Mouse (Mus musculus) testis, postnatal 10 days (tissue): ENCODE data around the gene Plxnc1.

Source experiments
- DNase-seq: peaks from one replicate; pipeline ENCODE4 v3.0.0; 2021; ENCODE audit warnings: low spot score

Plxnc1 gene

GRCm38 (mm10) chr10:94866995-94867856, 77.4 kb downstream of the Plxnc1 start:
- no peak for DNase-seq

DNA sequence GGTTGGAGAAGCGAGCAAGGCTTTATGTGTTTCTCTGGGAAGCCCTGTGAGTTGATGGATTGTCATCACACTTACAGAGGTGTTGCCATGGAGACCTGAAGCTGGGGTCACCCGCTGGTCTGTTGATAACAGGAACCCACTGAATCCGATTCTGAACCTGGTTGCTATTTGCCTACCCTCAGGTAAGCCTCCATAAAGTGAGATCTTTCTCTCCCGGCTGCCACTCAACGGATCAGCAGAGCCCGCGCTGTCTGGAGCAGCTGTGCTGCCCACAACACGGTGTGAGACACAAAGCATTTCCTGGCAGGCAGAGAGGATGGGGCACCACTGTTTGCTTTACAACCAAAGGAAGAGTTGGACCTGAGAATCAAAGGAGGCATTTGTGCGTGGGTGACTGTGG, 79.4 kb downstream of the Plxnc1 start:
- DNase-seq = no peak

DNA sequence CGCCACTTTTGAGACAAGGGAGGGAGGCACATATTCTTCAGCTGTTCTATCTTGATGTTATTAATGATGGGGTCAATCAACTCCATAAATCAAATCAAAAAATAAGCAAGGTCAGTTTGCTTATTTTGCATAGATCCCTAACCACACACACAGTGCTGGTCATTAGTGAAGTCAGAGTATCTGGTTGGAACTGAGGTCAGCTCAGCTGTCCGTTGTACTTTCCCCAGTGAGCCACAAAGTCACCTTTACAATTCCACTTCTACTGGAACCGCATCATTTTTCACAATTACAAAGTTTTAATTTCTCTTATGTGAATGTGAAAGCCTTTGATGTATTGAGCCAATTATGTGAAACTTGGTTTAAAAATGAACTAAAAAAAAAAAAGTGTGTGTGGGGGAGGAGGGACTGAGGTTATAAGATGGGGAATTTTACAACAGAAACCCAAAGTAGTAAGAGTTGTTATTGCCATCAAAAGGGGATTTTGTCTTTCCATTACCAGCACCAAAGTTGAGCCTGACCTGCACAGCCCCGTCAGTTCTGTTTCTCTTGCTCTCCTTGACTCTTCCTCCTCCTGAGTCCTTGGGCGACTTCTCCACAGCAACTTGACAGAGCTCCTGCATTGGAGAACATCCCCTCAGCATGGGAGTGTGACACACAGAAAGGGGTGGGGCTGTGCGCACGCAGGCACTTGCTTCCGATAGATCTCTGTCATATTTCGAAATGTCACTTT, 80.3 kb downstream of the Plxnc1 start:
- no peak for DNase-seq

DNA sequence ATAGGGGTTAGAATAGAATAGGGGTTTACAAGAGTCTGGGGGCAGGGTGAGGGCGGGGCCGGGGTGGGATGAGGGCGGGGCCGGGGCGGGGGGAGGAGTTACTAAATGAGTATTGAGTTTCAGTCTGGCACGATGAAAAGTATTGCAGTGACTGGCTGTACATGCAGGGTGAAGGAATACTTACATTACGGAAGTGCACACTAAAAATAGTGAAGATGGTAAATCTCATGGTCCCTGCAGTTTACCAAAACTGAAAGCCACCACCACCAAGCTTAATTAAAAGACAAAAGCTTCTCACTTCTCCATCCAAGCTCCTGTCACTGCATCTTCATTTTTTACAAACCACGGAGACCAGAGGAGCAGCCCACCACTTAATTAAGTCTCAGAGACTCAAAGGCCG, 81.4 kb downstream of the Plxnc1 start:
- no peak for DNase-seq

GRCm38 (mm10) chr10:94860870-94861269, 83.8 kb downstream of the Plxnc1 start:
- DNase-seq = no peak

DNA sequence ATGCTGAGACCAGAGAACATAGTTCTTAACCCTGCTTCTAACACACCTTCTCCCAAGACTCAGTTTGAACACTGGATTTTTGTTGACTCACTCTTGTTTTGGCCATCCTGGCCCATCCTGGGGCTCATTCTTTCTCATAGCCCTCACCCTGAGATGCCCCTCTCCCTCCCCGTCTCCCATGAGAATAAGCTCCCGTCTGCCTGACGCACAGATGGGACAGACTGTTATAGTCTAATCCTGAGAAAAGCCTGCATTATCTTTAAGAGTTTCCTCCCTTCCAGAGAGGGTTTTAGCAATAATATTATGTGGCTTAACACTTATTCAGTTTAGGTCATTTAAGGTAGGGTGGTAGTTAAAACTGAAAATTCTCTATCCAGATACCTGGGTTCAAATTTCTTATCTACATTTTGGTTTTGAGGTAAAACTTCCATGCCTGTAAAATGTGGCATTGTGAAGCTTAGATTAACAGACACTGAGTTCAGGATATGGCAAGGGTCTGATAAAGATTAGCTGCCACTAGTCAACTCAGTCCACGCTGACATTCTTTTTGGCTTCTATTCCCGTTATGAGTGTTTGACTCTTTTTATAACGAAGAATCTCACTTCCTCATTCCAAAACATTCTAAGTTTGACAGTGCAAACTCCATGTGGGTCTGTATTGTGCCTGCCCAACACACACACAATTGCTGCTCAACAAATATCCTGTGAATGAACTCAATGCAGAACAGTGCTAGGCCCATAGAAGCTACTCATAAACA, 86.2 kb downstream of the Plxnc1 start:
- no peak for DNase-seq

DNA sequence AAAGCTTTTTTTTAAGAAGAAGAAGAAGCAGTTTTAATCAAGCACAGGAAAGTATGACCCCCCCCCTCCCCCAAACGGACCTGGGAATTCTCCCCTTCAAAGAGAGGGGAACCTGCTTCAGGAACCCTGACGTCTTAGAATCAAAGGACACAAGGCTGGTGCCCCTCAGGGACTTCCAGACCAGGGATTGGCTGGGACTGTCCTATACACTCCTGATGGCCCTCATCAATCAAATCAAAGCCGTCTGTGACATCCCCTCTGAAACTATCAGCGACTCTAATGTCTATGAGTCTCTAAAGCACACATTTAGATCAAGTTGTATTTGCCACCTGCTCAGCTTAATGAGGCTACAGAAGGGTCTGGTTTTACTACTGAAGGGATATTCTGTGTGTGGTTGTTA, 94.1 kb downstream of the Plxnc1 start:
- no peak for DNase-seq

- DNase-seq = no peak
Measured at GRCm38 (mm10) chr10:94849930-94850329, 94.7 kb downstream of the Plxnc1 start.

- DNase-seq = no peak
Measured at GRCm38 (mm10) chr10:94849360-94849759, 95.3 kb downstream of the Plxnc1 start.

GRCm38 (mm10) chr10:94848344-94848743, 96.3 kb downstream of the Plxnc1 start:
- no peak for DNase-seq

- no peak for DNase-seq
Measured at GRCm38 (mm10) chr10:94846501-94847105, 98.0 kb downstream of the Plxnc1 start.

- DNase-seq = no peak
Measured at GRCm38 (mm10) chr10:94844692-94845091, 99.9 kb downstream of the Plxnc1 start.

GRCm38 (mm10) chr10:94835874-94836273, 108.8 kb downstream of the Plxnc1 start:
- DNase-seq = no peak

GRCm38 (mm10) chr10:94829407-94829806, 115.2 kb downstream of the Plxnc1 start:
- peak; percentile 96 for DNase-seq

- DNase-seq = no peak
Measured at GRCm38 (mm10) chr10:94828734-94829230, 115.9 kb downstream of the Plxnc1 start.

DNA sequence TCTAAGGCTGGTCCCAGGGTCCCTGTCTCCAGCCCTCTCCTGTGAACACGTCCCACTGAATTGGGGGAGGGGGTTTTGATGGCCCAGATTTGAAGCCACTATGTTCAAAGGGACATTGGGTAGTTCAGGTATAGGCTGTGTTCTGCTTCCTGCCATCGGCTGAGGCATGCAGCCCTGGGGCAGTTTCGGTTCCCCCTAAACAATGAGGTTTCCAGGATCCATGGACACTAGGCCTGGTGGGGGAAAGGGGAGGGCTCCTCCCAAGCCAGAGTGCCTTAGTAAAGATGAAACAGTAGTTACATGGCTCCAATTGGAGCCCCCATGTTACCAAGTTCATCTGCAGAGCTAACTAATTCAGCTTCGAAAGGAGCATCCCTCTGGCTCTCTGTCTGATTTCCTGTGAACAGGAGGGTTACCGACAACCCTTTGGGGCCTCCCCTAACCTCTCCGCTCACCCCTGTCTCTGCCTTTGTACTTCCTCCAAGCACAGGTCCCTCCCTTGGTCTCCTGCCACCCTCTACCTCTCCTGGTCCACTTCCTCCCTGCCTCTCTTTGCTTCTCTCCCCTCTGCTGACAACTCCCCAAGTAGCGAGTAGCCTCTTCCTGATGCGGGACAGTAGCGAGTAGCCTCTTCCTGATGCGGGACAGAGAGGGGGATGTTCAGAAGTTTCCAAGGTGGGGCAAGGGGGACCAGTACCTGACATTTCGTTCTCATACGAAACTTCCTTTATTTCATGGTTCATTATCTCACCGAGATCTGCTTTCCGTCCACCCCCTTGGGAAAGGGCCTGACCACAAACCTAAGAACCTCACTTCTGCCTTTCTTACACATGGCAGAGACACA, 116.5 kb downstream of the Plxnc1 start:
- DNase-seq = no peak

- DNase-seq = no peak
Measured at GRCm38 (mm10) chr10:94827325-94827724, 117.3 kb downstream of the Plxnc1 start.

DNA sequence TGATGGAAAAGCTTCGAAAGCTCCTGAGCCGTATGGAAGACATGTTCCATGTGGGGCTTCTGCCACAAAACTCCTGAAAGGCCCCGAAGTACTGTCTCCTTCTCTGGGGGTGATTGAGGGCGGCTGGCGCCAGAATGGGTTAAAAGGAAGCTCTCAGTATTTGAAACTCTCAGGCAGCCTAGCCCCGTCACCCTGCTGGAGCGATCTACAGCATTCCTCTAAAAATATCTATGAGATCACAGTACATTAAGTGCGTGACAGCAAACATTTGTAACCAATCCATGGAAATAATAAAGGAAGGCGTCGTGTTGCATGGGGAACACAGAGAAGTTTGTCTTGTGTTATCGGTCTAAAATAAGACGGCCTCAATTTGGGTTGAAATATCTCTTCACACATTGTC, 118.2 kb downstream of the Plxnc1 start:
- no peak for DNase-seq

GRCm38 (mm10) chr10:94825951-94826350, 118.7 kb downstream of the Plxnc1 start:
- DNase-seq = no peak

- no peak for DNase-seq
Measured at GRCm38 (mm10) chr10:94823971-94824760, 120.5 kb downstream of the Plxnc1 start.
